Mouse (Mus musculus) brain, embryonic 14.5 days (tissue): ENCODE data around the gene Vmn1r194.
"Not testable (repeated sequence)": the region's sequence is repeated elsewhere in the genome, so short reads cannot be mapped to it uniquely, and the experiment has no call there.

ENCODE experiments used
- CTCF ChIP-seq: fragments of 200-500 bp; IDR thresholded peaks from 2 replicates; pipeline ENCODE4 v1.5.1; 2012; ENCODE audit warnings: inconsistent platforms, mild to moderate bottlenecking, moderate library complexity, borderline replicate concordance; ENCODE audit not compliant: insufficient read depth, insufficient read length; ENCODE audit errors: extremely low read depth
- POLR2A ChIP-seq: fragments of 200-500 bp; IDR thresholded peaks from 2 replicates; pipeline ENCODE4 v1.6.1; 2012; ENCODE audit warnings: mild to moderate bottlenecking, inconsistent platforms, borderline replicate concordance; ENCODE audit not compliant: poor library complexity, insufficient read depth, insufficient read length, severe bottlenecking; ENCODE audit errors: extremely low read depth

GRCm38 (mm10) chr13:22223060-22223459 lies 21.0 kb upstream of the Vmn1r194 start, which contains the start of gene Vmn1r193:
- not testable (repeated sequence) for TF ChIP-seq POLR2A, CTCF
